ENCODE assay signal across 32 mouse cellular contexts in the genomic region with DNA sequence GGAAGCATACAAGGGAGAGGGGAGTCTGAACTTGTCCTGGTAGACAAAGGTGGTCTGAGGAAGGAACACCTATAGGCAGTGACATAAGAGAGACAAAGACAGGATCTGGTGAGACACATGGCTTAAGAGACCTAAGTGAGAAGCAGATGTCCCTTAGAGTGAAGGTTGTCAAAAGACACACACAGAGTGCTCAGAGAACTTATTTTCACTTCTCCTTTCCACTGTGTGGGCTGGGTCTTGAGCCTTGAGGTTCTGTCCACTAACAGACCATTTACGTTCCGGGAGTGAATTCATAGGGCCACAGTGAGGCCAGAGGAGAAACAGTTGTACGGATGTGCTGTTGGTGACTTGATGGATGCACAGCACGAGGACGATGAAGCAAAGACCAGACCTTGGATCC.
"Had no signal": no experiment of that assay in that cellular context is flagged by ENCODE, and none has a peak within 500 bp of the region (broad histone marks: within the 10 kb centered on the region; RNA-seq: fewer than 3 reads in every experiment).

No protein-coding gene starts in this region.

- H3K4me3 ChIP-seq: limb, embryonic 10.5 days; limb, embryonic 12.5 days; limb, embryonic 13.5 days; limb, embryonic 15.5 days; liver, embryonic 12.5 days; liver, embryonic 13.5 days; liver, embryonic 15.5 days; lung, embryonic 15.5 days; megakaryocyte, embryonic 14.5 days; midbrain, embryonic 10.5 days; midbrain, embryonic 12.5 days; midbrain, embryonic 13.5 days; midbrain, embryonic 15.5 days; myocyte; neural tube, embryonic 12.5 days had no signal

- H3K4me1 ChIP-seq: limb, embryonic 12.5 days; limb, embryonic 13.5 days; limb, embryonic 15.5 days; liver, embryonic 12.5 days; liver, embryonic 13.5 days; liver, embryonic 15.5 days; lung, embryonic 15.5 days; megakaryocyte, embryonic 14.5 days; midbrain, embryonic 10.5 days; midbrain, embryonic 12.5 days; midbrain, embryonic 13.5 days; midbrain, embryonic 15.5 days; neural tube, embryonic 12.5 days had no signal

- DNase-seq: left cerebral cortex, postnatal 4 days; liver; liver, embryonic 13.5 days; liver, postnatal 0 days; lung, adult 18-20 months; lung, adult 2 months; lung, embryonic 14.5 days; lung, postnatal 10 days; lung, postnatal 14 days; lung, postnatal 36 days; lung, postnatal 4 days; midbrain, embryonic 14.5 days had no signal

- H3K36me3 ChIP-seq: limb, embryonic 10.5 days; limb, embryonic 12.5 days; limb, embryonic 13.5 days; limb, embryonic 15.5 days; liver, embryonic 12.5 days; liver, embryonic 13.5 days; liver, embryonic 15.5 days; lung, embryonic 15.5 days; midbrain, embryonic 10.5 days; midbrain, embryonic 12.5 days; midbrain, embryonic 13.5 days; midbrain, embryonic 15.5 days; neural tube, embryonic 12.5 days had no signal

- H3K9me3 ChIP-seq: limb, embryonic 10.5 days; limb, embryonic 12.5 days; limb, embryonic 13.5 days; limb, embryonic 15.5 days; liver, embryonic 12.5 days; liver, embryonic 13.5 days; liver, embryonic 15.5 days; lung, embryonic 15.5 days; megakaryocyte, embryonic 14.5 days; midbrain, embryonic 10.5 days; midbrain, embryonic 12.5 days; midbrain, embryonic 13.5 days; midbrain, embryonic 15.5 days; neural tube, embryonic 12.5 days had no signal

- H3K27ac ChIP-seq: limb, embryonic 10.5 days; limb, embryonic 12.5 days; limb, embryonic 13.5 days; limb, embryonic 15.5 days; liver, embryonic 12.5 days; liver, embryonic 13.5 days; liver, embryonic 14.5 days; liver, embryonic 15.5 days; lung, embryonic 15.5 days; macrophage; midbrain, embryonic 10.5 days; midbrain, embryonic 12.5 days; midbrain, embryonic 13.5 days; midbrain, embryonic 15.5 days; neural tube, embryonic 12.5 days had no signal

- H3K9ac ChIP-seq: limb, embryonic 12.5 days; limb, embryonic 13.5 days; limb, embryonic 15.5 days; liver, embryonic 12.5 days; liver, embryonic 13.5 days; liver, embryonic 14.5 days; liver, embryonic 15.5 days; liver, postnatal 0 days; lung, embryonic 14.5 days; lung, embryonic 15.5 days; midbrain, embryonic 12.5 days; midbrain, embryonic 13.5 days; midbrain, embryonic 15.5 days; neural tube, embryonic 12.5 days had no signal

- ATAC-seq: liver, embryonic 12.5 days; liver, postnatal 0 days; lung, postnatal 0 days; midbrain, embryonic 13.5 days; midbrain, embryonic 15.5 days; midbrain, embryonic 16.5 days had no signal

- H3K4me2 ChIP-seq: limb, embryonic 12.5 days; limb, embryonic 13.5 days; limb, embryonic 15.5 days; liver, embryonic 11.5 days; liver, embryonic 12.5 days; liver, embryonic 13.5 days; liver, embryonic 15.5 days; lung, embryonic 14.5 days; lung, embryonic 15.5 days; midbrain, embryonic 11.5 days; midbrain, embryonic 12.5 days; midbrain, embryonic 13.5 days; midbrain, embryonic 15.5 days; neural tube, embryonic 12.5 days had no signal

- H3K27me3 ChIP-seq: limb, embryonic 12.5 days; limb, embryonic 13.5 days; limb, embryonic 15.5 days; liver, embryonic 12.5 days; liver, embryonic 13.5 days; liver, embryonic 15.5 days; lung, embryonic 15.5 days; megakaryocyte, embryonic 14.5 days; midbrain, embryonic 12.5 days; midbrain, embryonic 13.5 days; midbrain, embryonic 15.5 days; neural tube, embryonic 12.5 days had no signal
